Mouse (Mus musculus) C2C12 (cell line): ENCODE measurements around the gene Mex3d.

Source experiments
- CEBPB ChIP-seq: IDR thresholded peaks from one replicate; pipeline ENCODE4 v1.6.1; 2011; ENCODE audit warnings: low read depth, mild to moderate bottlenecking, control low read depth, moderate library complexity
- CTCF ChIP-seq: IDR thresholded peaks from one replicate; pipeline ENCODE4 v1.5.1; 2011; ENCODE audit not compliant: control insufficient read depth, insufficient read depth, insufficient read length
- FOSL1 ChIP-seq: IDR thresholded peaks from one replicate; pipeline ENCODE4 v1.8.0; 2011; ENCODE audit warnings: mild to moderate bottlenecking, low read length; ENCODE audit not compliant: poor library complexity, insufficient read depth, severe bottlenecking
- MAX ChIP-seq: IDR thresholded peaks from one replicate; pipeline ENCODE4 v1.6.1; 2011; ENCODE audit warnings: mild to moderate bottlenecking, control low read depth
- MYOD1 ChIP-seq: IDR thresholded peaks from one replicate; pipeline ENCODE4 v1.6.1; 2011; ENCODE audit warnings: low read depth; ENCODE audit not compliant: control insufficient read depth, insufficient read length
- MYOG ChIP-seq: IDR thresholded peaks from one replicate; pipeline ENCODE4 v1.6.1; 2011; ENCODE audit not compliant: control insufficient read depth, insufficient read length; ENCODE audit errors: extremely low read depth
- USF1 ChIP-seq: IDR thresholded peaks from one replicate; pipeline ENCODE4 v1.6.1; 2011; ENCODE audit warnings: low read depth, mild to moderate bottlenecking, control low read depth, moderate library complexity

GRCm38 (mm10) chr10:80396822-80397523 is 9.5 kb upstream of the Mex3d start:
- TF ChIP-seq CTCF (no peak), MYOG (no peak), MAX (no peak), USF1 (no peak), CEBPB (no peak), MYOD1 (no peak), FOSL1 (no peak)
